Mouse (Mus musculus) adrenal gland, adult 8-10 months (tissue): ENCODE measurements around the gene Thap2. TPM values are rescaled to one million over a fixed set of nuclear protein-coding genes. Genes with fewer than 3 reads are reported as not detected.

Source experiments
- DNase-seq: peaks from one replicate; pipeline ENCODE4 v3.0.0; 2022
- total RNA-seq, 4 experiments: library from RNA; stranded (reverse); gene quantifications; 2 replicates each; pipeline ENCODE4 v1.2.4; 2022

Gene Thap2
- total RNA-seq, 4 experiments from 2014 or later = 12.0 to 13.5 (median 12.9) TPM

- DNase-seq = no peak
These were observed 29.7 kb downstream of the Thap2 start for GRCm38 (mm10) chr10:115354553-115354952.

- no peak for DNase-seq
These were observed 33.3 kb downstream of the Thap2 start for GRCm38 (mm10) chr10:115350810-115351397.

- no peak for DNase-seq
These were observed 34.7 kb downstream of the Thap2 start for GRCm38 (mm10) chr10:115349509-115349908.

- no peak for DNase-seq
These were observed 35.2 kb downstream of the Thap2 start for GRCm38 (mm10) chr10:115349029-115349428.

- no peak for DNase-seq
These were observed 36.1 kb downstream of the Thap2 start for GRCm38 (mm10) chr10:115348131-115348530.

GRCm38 (mm10) chr10:115346444-115346843, 37.8 kb downstream of the Thap2 start:
- no peak for DNase-seq

GRCm38 (mm10) chr10:115342771-115343425, 41.3 kb downstream of the Thap2 start:
- no peak for DNase-seq

- no peak for DNase-seq
These were observed 44.4 kb downstream of the Thap2 start for GRCm38 (mm10) chr10:115339820-115340328.

GRCm38 (mm10) chr10:115336901-115337300, 47.3 kb downstream of the Thap2 start:
- DNase-seq = no peak

- no peak for DNase-seq
These were observed 50.7 kb downstream of the Thap2 start for GRCm38 (mm10) chr10:115333528-115333927.

GRCm38 (mm10) chr10:115332997-115333396, 51.2 kb downstream of the Thap2 start:
- no peak for DNase-seq

GRCm38 (mm10) chr10:115332420-115332952, 51.8 kb downstream of the Thap2 start:
- no peak for DNase-seq

GRCm38 (mm10) chr10:115329010-115329530, 55.2 kb downstream of the Thap2 start:
- no peak for DNase-seq

- peak; percentile 25 for DNase-seq
These were observed 55.7 kb downstream of the Thap2 start for GRCm38 (mm10) chr10:115328514-115328913.

- DNase-seq = peak; percentile 54
These were observed 60.9 kb downstream of the Thap2 start for GRCm38 (mm10) chr10:115323295-115323694.

- DNase-seq = no peak
These were observed 62.8 kb downstream of the Thap2 start for GRCm38 (mm10) chr10:115321317-115322035.

Other genes with a start within 250 kb of the Thap2 start
- 1 to 10 TPM in 1 of 4 experiments, under 1 TPM in 1, not detected in 2; 0.77 to 1.7 TPM for gene Tph2, start 199.4 kb downstream of the Thap2 start, total RNA-seq
- 100 to 1,000 TPM in 1 of 4 experiments, 10 to 100 TPM in 3; 85.9 to 102 (median 92.8) TPM for gene Tbc1d15, start 133.0 kb downstream of the Thap2 start, total RNA-seq
- gene Rab21, start 68.8 kb downstream of the Thap2 start, total RNA-seq = 10 to 100 TPM; 56.5 to 57.4 (median 56.7) TPM
- gene Tmem19, start 21.9 kb downstream of the Thap2 start, total RNA-seq = 10 to 100 TPM; 40.3 to 48.9 (median 42.9) TPM
- gene Zfc3h1, start 516 bp upstream of the Thap2 start, total RNA-seq = 10 to 100 TPM; 43.1 to 61.9 (median 51.4) TPM
- not detected for gene A930009A15Rik, start 185.5 kb upstream of the Thap2 start, total RNA-seq
- gene Lgr5, start 203.3 kb upstream of the Thap2 start, total RNA-seq = 10 to 100 TPM; 28.0 to 59.5 (median 39.6) TPM